Mouse (Mus musculus) spleen, adult 2 months (tissue): ENCODE measurements around the gene Rab3a.

ENCODE experiments used
- CTCF ChIP-seq: fragments of 200-500 bp; IDR thresholded peaks from 2 replicates; pipeline ENCODE4 v1.5.1; 2011; ENCODE audit warnings: mild to moderate bottlenecking, inconsistent platforms; ENCODE audit not compliant: insufficient read depth, insufficient read length, insufficient replicate concordance; ENCODE audit errors: extremely low read depth
- POLR2A ChIP-seq: fragments of 200-500 bp; IDR thresholded peaks from 2 replicates; pipeline ENCODE4 v1.6.1; 2011; ENCODE audit warnings: low read depth, low read length, inconsistent platforms

GRCm38 (mm10) chr8:70801830-70802229 lies 47.4 kb downstream of the Rab3a start:
- TF ChIP-seq CTCF (no peak), POLR2A (no peak)
